Mouse (Mus musculus) forebrain, embryonic 10.5 days (tissue): ENCODE measurements around the gene Krt14. TPM values are rescaled to one million over a fixed set of nuclear protein-coding genes. Genes with fewer than 3 reads are reported as not detected.

ENCODE experiments used
- DNase-seq: peaks from one replicate; pipeline ENCODE4 v3.0.0-alpha.2; 2017; ENCODE audit warnings: low spot score; ENCODE audit errors: extremely low spot score
- H3K27ac ChIP-seq: fragments of 300-500 bp; sonication (generic); 2 replicates; pipeline ENCODE4 v1.5.1; 2016; ENCODE audit warnings: mild to moderate bottlenecking
- H3K27me3 ChIP-seq: fragments of 300-500 bp; sonication (generic); 2 replicates; pipeline ENCODE4 v1.6.1; 2016; ENCODE audit warnings: mild to moderate bottlenecking; ENCODE audit not compliant: poor library complexity, severe bottlenecking
- H3K36me3 ChIP-seq: fragments of 300-500 bp; sonication (generic); replicated peaks from 2 replicates; pipeline ENCODE4 v1.6.1; 2016; ENCODE audit warnings: mild to moderate bottlenecking, moderate library complexity
- H3K4me1 ChIP-seq: fragments of 300-500 bp; sonication (generic); 2 replicates; pipeline ENCODE4 v1.6.1; 2016
- H3K4me3 ChIP-seq: fragments of 300-500 bp; sonication (generic); 2 replicates; pipeline ENCODE4 v1.5.1; 2016; ENCODE audit warnings: mild to moderate bottlenecking, moderate library complexity
- H3K9me3 ChIP-seq: fragments of 300-500 bp; sonication (generic); 2 replicates; pipeline ENCODE4 v1.6.1; 2016; ENCODE audit warnings: mild to moderate bottlenecking, moderate library complexity
- WGBS: fragments of 180-500 bp; shearing (Covaris S2); methylation state at CpG from one replicate; pipeline ENCODE4 v1.1.7; 2016; 5-methylcytosine and 5-hydroxymethylcytosine counted together
- polyA plus RNA-seq: library from polyadenylated mRNA; unstranded; fragments of >200 nt; fragmentation: Nextera tagmentation; extraction: Ambion mirVana; gene quantifications from 2 replicates; pipeline ENCODE4 v1.2.1, GENCODE M21; 2016

Krt14 gene
- polyA plus RNA-seq, 1 experiment from 2014 or later, result 1.9 TPM

GRCm38 (mm10) chr11:100155497-100156255, 51.7 kb downstream of the Krt14 start:
- Histone ChIP-seq H3K27me3 (no peaks in the 10 kb centered on the region), H3K9me3 (no peaks in the 10 kb centered on the region)
- WGBS, result 73% methylated on average over 8 of the region's 8 CpGs

More at GRCm38 (mm10) chr11:100155497-100156255, 51.7 kb downstream of the Krt14 start:
- Histone ChIP-seq H3K4me1 (no peaks in the 10 kb centered on the region), H3K36me3 (no peaks in the 10 kb centered on the region), H3K27ac (no peak overlapping the region), H3K4me3 (no peak overlapping the region)
- no peak for DNase-seq

Other genes starting within 250 kb of the Krt14 start
- not detected in 2 replicates for gene Krtap29-1, start 228.5 kb downstream of the Krt14 start, polyA plus RNA-seq
- not detected in 2 replicates for gene Krtap16-1, start 221.0 kb downstream of the Krt14 start, polyA plus RNA-seq
- not detected in 2 replicates for gene Krtap17-1, start 213.6 kb downstream of the Krt14 start, polyA plus RNA-seq
- gene Krt33a, start 191.3 kb downstream of the Krt14 start, polyA plus RNA-seq, result not detected in 2 replicates
- gene Krt33b, start 177.7 kb downstream of the Krt14 start, polyA plus RNA-seq, result not detected in 2 replicates
- gene Krt34, start 166.0 kb downstream of the Krt14 start, polyA plus RNA-seq, result not detected in 2 replicates
- gene Krt31, start 157.0 kb downstream of the Krt14 start, polyA plus RNA-seq, result not detected in 2 replicates
- gene Krt32, start 119.3 kb downstream of the Krt14 start, polyA plus RNA-seq, result not detected in 2 replicates
- not detected in 2 replicates for gene Krt35, start 111.3 kb downstream of the Krt14 start, polyA plus RNA-seq
- gene Krt36, start 101.9 kb downstream of the Krt14 start, polyA plus RNA-seq, result not detected in 2 replicates
- gene Krt13, start 86.0 kb downstream of the Krt14 start, polyA plus RNA-seq, result not detected in 2 replicates
- 0.55 and 0.77 TPM in 2 replicates for gene Krt15, start 71.6 kb downstream of the Krt14 start, polyA plus RNA-seq
- 5.3 and 5.4 TPM in 2 replicates for gene Krt19, start 58.9 kb downstream of the Krt14 start, polyA plus RNA-seq
- gene Krt9, start 14.3 kb downstream of the Krt14 start, polyA plus RNA-seq, result not detected in 2 replicates
- gene Krt16, start 41.4 kb upstream of the Krt14 start, polyA plus RNA-seq, result not detected in 2 replicates
- not detected in 2 replicates for gene Krt17, start 53.5 kb upstream of the Krt14 start, polyA plus RNA-seq
- not detected in 2 replicates for gene Krt42, start 62.3 kb upstream of the Krt14 start, polyA plus RNA-seq
- 1,690 and 1,733 TPM in 2 replicates for gene Eif1, start 112.3 kb upstream of the Krt14 start, polyA plus RNA-seq
- not detected in 2 replicates for gene Gast, start 126.9 kb upstream of the Krt14 start, polyA plus RNA-seq
- 46.7 and 47.5 TPM in 2 replicates for gene Hap1, start 148.6 kb upstream of the Krt14 start, polyA plus RNA-seq
- gene Jup, start 190.2 kb upstream of the Krt14 start, polyA plus RNA-seq, result 27.2 and 29.1 TPM in 2 replicates
- gene P3h4, start 207.3 kb upstream of the Krt14 start, polyA plus RNA-seq, result 18.7 and 20.5 TPM in 2 replicates
- 37.5 and 37.6 TPM in 2 replicates for gene Fkbp10, start 208.1 kb upstream of the Krt14 start, polyA plus RNA-seq
- 122 and 125 TPM in 2 replicates for gene Nt5c3b, start 234.3 kb upstream of the Krt14 start, polyA plus RNA-seq
- gene Klhl10, start 234.4 kb upstream of the Krt14 start, polyA plus RNA-seq, result 0.51 and 0.76 TPM in 2 replicates